ENCODE assay signal across 23 mouse cellular contexts in the genomic region with DNA sequence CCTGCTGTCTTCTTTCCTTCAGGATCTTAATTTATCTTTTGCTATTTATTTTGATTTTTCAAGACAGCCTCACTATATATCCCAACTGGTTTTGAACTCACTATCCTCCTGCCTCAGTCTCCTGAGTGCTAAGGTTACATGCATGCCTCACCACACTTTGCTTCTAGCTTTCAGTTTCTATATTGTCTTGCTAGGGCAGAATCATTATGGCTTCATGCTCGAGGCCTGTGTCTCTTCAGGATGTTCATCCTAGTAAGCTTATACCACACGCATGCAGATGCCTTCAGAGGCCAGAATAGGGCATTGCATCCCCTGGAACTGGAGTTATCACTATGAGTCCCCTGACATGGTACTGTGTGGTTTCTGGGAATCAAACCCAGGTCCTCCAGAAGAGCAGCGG. TPM values are rescaled to one million over a fixed set of nuclear protein-coding genes. Genes with fewer than 3 reads are reported as not detected.
"Had no signal": no experiment of that assay in that cellular context is flagged by ENCODE, and none has a peak within 500 bp of the region (broad histone marks: within the 10 kb centered on the region; RNA-seq: fewer than 3 reads in every experiment).

No protein-coding gene starts in this region.

- H3K9me3 ChIP-seq: limb, embryonic 12.5 days; limb, embryonic 15.5 days; megakaryocyte, embryonic 14.5 days; midbrain, embryonic 12.5 days; midbrain, embryonic 15.5 days; neural tube, embryonic 13.5 days had no signal

- H3K4me2 ChIP-seq: limb, embryonic 12.5 days; limb, embryonic 15.5 days; liver, embryonic 11.5 days; lung, embryonic 14.5 days; midbrain, embryonic 12.5 days; midbrain, embryonic 15.5 days; neural tube, embryonic 13.5 days had no signal

- H3K4me1 ChIP-seq: limb, embryonic 12.5 days; limb, embryonic 15.5 days; midbrain, embryonic 12.5 days; midbrain, embryonic 15.5 days; neural tube, embryonic 13.5 days had no signal

- H3K27me3 ChIP-seq: limb, embryonic 15.5 days; midbrain, embryonic 12.5 days; midbrain, embryonic 15.5 days; neural tube, embryonic 13.5 days had no signal

- ATAC-seq: liver, postnatal 0 days; lung, postnatal 0 days; midbrain, embryonic 15.5 days had no signal

- DNase-seq: kidney, adult 9 months; kidney, postnatal 14 days; kidney, postnatal 4 days; layer of hippocampus, adult 9-11 months; left cerebral cortex, postnatal 4 days; liver, postnatal 0 days; lung, embryonic 14.5 days; thymus, adult 2 months; thymus, postnatal 14 days; thymus, postnatal 4 days had no signal

- H3K36me3 ChIP-seq: limb, embryonic 12.5 days; limb, embryonic 15.5 days; midbrain, embryonic 12.5 days; midbrain, embryonic 15.5 days; neural tube, embryonic 13.5 days had no signal

- H3K27ac ChIP-seq: limb, embryonic 12.5 days; limb, embryonic 15.5 days; liver, embryonic 14.5 days; midbrain, embryonic 12.5 days; midbrain, embryonic 15.5 days; neural tube, embryonic 13.5 days; stomach, postnatal 0 days had no signal

- H3K9ac ChIP-seq: limb, embryonic 12.5 days; limb, embryonic 15.5 days; liver, embryonic 14.5 days; liver, postnatal 0 days; lung, embryonic 14.5 days; midbrain, embryonic 12.5 days; midbrain, embryonic 15.5 days; neural tube, embryonic 13.5 days had no signal

- H3K4me3 ChIP-seq: limb, embryonic 12.5 days; limb, embryonic 15.5 days; megakaryocyte, embryonic 14.5 days; midbrain, embryonic 12.5 days; midbrain, embryonic 15.5 days; myocyte; neural tube, embryonic 13.5 days had no signal

RNA-seq across cellular contexts. Expression of a gene that starts 19.1 kb away (rescaled TPM):
- total RNA-seq: left cerebral cortex, postnatal 14 days; left cerebral cortex, postnatal 4 days had no signal
- polyA plus RNA-seq: kidney, embryonic 16.5 days; limb, embryonic 12.5 days; limb, embryonic 15.5 days; liver, embryonic 11.5 days; lung, embryonic 14.5 days; midbrain, embryonic 12.5 days; midbrain, embryonic 15.5 days; myocyte; neural tube, embryonic 13.5 days had no signal
